Mouse (Mus musculus) heart, postnatal 0 days (tissue): ENCODE measurements around the gene Capn5. TPM values are rescaled to one million over a fixed set of nuclear protein-coding genes. Genes with fewer than 3 reads are reported as not detected.
A peak's percentile ranks its signal among the peaks of the same experiment; 100 is the strongest.

Source experiments
- ATAC-seq: fragments of 200-750 bp; cut with Nextera tagmentation; 2 replicates; pipeline ENCODE4 v1.8.0; 2017; ENCODE audit warnings: low read depth, moderate number of reproducible peaks, moderate library complexity; ENCODE audit not compliant: insufficient read depth
- DNase-seq: peaks from one replicate; pipeline ENCODE4 v3.0.0-alpha.2; 2016; ENCODE audit warnings: low spot score
- H3K27ac ChIP-seq: fragments of 300-500 bp; sonication (generic); 2 replicates; pipeline ENCODE4 v1.5.1; 2014; ENCODE audit warnings: low read depth, mild to moderate bottlenecking
- H3K27me3 ChIP-seq: fragments of 300-500 bp; sonication (generic); 2 replicates; pipeline ENCODE4 v1.6.1; 2014; ENCODE audit warnings: low read length, mixed read lengths; ENCODE audit not compliant: control insufficient read depth, insufficient read depth
- H3K36me3 ChIP-seq: fragments of 300-500 bp; sonication (generic); replicated peaks from 2 replicates; pipeline ENCODE4 v1.6.1; 2014; ENCODE audit warnings: low read length, mixed read lengths; ENCODE audit not compliant: control insufficient read depth, insufficient read depth
- H3K4me1 ChIP-seq: fragments of 300-500 bp; sonication (generic); 2 replicates; pipeline ENCODE4 v1.6.1; 2014; ENCODE audit warnings: antibody characterized with exemption; ENCODE audit not compliant: control insufficient read depth, insufficient read depth
- H3K4me2 ChIP-seq: fragments of 300-500 bp; sonication (generic); 2 replicates; pipeline ENCODE4 v1.6.1; 2014; ENCODE audit warnings: low read depth, mild to moderate bottlenecking, low read length, moderate library complexity
- H3K4me3 ChIP-seq: fragments of 300-500 bp; sonication (generic); 2 replicates; pipeline ENCODE4 v1.5.1; 2014; ENCODE audit warnings: low read depth, low read length
- H3K9ac ChIP-seq: fragments of 300-500 bp; sonication (generic); replicated peaks from 2 replicates; pipeline ENCODE4 v1.6.1; 2014; ENCODE audit warnings: low read depth, low read length, mixed read lengths
- H3K9me3 ChIP-seq: fragments of 300-500 bp; sonication (generic); replicated peaks from 2 replicates; pipeline ENCODE4 v1.6.1; 2016; ENCODE audit warnings: low read length; ENCODE audit not compliant: control insufficient read depth
- CTCF ChIP-seq: IDR thresholded peaks from 2 replicates; pipeline ENCODE4 v1.5.1; 2016; ENCODE audit warnings: antibody characterized with exemption, control low read depth, low read depth
- EP300 ChIP-seq: IDR thresholded peaks from 2 replicates; pipeline ENCODE4 v1.6.1; 2016; ENCODE audit warnings: antibody characterized with exemption, low read depth
- WGBS: fragments of 180-500 bp; shearing (Covaris S2); extraction: QIAGEN DNeasy Blood & Tissue Kit; methylation state at CpG from one replicate; pipeline ENCODE4 v1.1.7; 2014; 5-methylcytosine and 5-hydroxymethylcytosine counted together
- polyA plus RNA-seq: library from polyadenylated mRNA; unstranded; fragments of >200 nt; fragmentation: Nextera tagmentation; extraction: Ambion mirVana; gene quantifications from 2 replicates; pipeline ENCODE4 v1.2.1, GENCODE M21; 2015
- total RNA-seq: library from RNA; depleted of rRNA; stranded (reverse); fragments of >200 nt; gene quantifications from 2 replicates; pipeline ENCODE4 v1.2.3, GENCODE M21; 2014; ENCODE audit warnings: low replicate concordance

Capn5 gene
- total and polyA plus RNA-seq, 2 experiments from 2014 or later: 1.1 to 5.6 TPM

DNA sequence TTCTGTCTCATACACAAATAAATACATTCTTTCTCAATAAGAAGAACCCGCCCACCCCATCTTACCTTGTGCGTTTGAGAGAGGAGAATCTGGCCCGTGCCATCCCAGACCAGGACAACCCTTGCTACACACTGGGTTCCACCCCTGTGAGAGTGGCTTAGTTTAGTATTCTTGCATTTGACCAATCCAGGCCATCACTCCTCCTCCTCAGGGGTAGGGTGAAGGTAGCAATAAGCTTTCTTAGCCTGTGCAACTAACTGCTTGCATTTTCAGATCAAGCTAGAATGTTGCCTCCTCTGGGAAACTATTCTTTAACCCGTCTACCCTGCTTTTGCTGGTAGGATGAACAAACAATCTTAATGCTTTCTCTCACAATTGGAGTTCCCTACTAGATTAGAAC, 21.3 kb upstream of the Capn5 start, which contains the start of gene B3gnt6:
Gene B3gnt6, minus strand, starts transcription at position 101 of the 400 bp plus-strand sequence.
- no peak for ATAC-seq
- no peaks in the 10 kb centered on the region for H3K36me3 ChIP-seq
- no peak within 1 kb of the TSS for H3K9ac ChIP-seq
- H3K9me3 ChIP-seq: no peaks in the 10 kb centered on the region
- H3K4me3 ChIP-seq: no peak within 1 kb of the TSS
- H3K27me3 ChIP-seq: peaks cover 20% of the 10 kb centered on the region
- H3K4me1 ChIP-seq: peaks cover 2% of the 10 kb centered on the region; the same call in 1 of the 2 replicates
- no peak within 1 kb of the TSS for H3K4me2 ChIP-seq
- H3K27ac ChIP-seq: no peak within 1 kb of the TSS
- 86% methylated on average over 4 of the region's 4 CpGs for WGBS
- no peak for TF ChIP-seq CTCF
- TF ChIP-seq EP300: no peak
- DNase-seq: no peak

DNA sequence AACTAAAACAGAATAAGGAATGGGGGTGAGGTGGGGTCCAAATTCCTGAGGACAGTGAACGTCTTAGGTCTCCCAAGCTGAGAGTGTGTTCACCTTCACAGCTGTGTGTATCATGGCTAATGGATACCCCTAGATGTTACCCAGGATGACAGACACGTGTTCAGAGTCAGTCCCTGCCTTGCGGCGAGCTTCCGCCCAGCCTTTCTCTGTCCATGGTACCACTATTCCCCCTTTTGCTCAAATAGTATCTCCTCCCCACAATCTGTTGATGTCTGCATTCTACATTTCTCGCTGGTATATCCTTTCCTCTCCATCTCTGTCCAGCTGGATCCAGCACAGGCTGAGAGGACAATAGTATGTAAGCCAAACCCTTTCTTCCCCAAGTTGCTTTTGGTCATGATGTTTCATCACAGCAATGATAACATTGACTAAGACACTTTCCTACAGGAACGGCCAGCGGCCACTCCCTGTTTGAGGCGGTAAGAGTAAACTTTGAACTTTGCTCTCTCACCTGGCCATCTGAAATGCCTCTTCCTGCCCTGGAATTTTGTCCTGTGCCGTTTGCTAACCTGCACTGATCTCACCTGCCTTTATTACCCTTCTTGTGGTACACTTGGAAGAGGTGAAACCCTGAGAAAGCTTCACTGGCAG, 17.2 kb upstream of the Capn5 start:
- Histone ChIP-seq H3K4me2 (no peak overlapping the region), H3K9me3 (no peaks in the 10 kb centered on the region), H3K9ac (no peak overlapping the region), H3K27ac (no peak overlapping the region), H3K4me1 (peaks cover 15% of the 10 kb centered on the region), H3K27me3 (peaks cover 46% of the 10 kb centered on the region), H3K36me3 (no peaks in the 10 kb centered on the region), H3K4me3 (no peak overlapping the region)
- no peak for ATAC-seq
- TF ChIP-seq EP300: no peak
- TF ChIP-seq CTCF: no peak
- 27% methylated on average over 10 of the region's 10 CpGs for WGBS
- DNase-seq: no peak

DNA sequence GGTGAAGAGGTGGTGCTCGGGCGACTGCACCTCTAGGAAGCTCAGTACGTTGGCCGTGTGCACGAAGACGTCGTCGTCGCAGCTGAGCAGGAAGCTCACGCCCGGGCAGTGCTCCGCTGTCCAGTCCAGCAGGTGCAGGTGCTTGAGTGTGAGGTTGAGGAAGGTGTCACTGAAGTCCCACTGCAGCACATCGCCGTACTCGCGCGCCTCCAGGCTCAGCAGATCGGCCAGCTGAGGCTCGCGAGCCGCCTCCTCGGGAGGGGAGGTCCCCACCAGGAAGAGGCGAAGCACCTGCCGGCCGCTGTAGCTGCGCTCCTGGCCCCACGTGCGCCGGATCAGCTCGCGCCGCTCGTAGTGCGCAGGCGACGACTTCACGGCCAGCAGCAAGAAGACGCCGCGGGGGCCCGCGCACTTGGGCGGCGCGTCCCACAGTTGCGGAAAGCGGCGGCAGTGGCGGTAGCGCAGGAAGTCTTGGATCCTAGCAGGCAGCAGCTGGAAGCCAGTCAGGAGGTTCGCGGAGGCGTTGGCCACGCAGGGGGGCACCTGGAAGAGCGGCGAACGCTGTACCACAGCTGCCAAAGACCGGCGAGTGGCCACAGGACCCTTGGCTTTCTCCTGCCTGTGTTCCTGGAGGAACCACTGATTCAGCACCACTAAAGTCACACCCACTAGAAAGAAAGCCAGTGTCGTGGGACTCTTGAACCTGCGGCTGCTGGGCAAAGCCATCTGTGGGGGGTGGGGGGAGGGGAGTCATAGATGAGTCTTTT, 16.1 kb upstream of the Capn5 start:
- TF ChIP-seq EP300 (no peak), CTCF (no peak)
- Histone ChIP-seq H3K9ac (no peak overlapping the region), H3K4me3 (peak overlapping the region; percentile 43), H3K4me2 (peak overlapping the region; percentile 67), H3K27ac (no peak overlapping the region), H3K4me1 (peaks cover 15% of the 10 kb centered on the region), H3K9me3 (no peaks in the 10 kb centered on the region), H3K27me3 (peaks cover 46% of the 10 kb centered on the region), H3K36me3 (no peaks in the 10 kb centered on the region)
- 2% methylated on average over 52 of the region's 61 CpGs for WGBS
- no peak for ATAC-seq
- DNase-seq: no peak

DNA sequence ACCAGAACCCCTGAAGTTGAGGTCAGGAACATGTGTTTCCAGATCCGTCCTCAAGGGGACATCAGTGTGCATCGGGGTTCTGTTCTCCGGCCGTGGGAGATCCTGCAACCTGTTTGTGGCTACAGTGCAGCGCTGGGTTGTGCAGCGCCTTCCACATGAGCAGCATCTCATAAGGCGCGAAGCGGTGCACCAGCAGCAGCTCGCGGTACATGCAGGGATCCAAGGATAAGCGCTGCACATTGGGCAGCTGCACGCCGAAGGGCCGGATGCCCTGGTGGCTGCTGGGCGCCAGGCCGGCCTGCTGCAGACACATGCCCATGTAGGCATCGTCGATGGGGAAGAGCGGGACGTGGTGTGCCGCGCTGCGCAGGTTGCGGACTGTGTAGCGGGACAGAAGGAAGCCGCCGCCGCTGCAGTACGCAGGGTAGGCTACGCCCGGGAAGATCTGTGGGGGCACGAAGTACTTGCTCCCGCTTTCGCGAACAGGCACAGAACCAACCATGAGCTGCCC, 15.5 kb upstream of the Capn5 start:
- no peaks in the 10 kb centered on the region for H3K36me3 ChIP-seq
- H3K9ac ChIP-seq: no peak overlapping the region
- no peak for TF ChIP-seq EP300
- 0 out of 2 replicates have a peak, but pooled peaks have one; percentile 19 for TF ChIP-seq CTCF
- H3K9me3 ChIP-seq: no peaks in the 10 kb centered on the region
- peak overlapping the region; percentile 67 for H3K4me2 ChIP-seq
- WGBS: 6% methylated on average over 36 of the region's 36 CpGs
- H3K27ac ChIP-seq: no peak overlapping the region
- no peak for DNase-seq
- peaks cover 46% of the 10 kb centered on the region for H3K27me3 ChIP-seq
- peaks cover 15% of the 10 kb centered on the region for H3K4me1 ChIP-seq
- H3K4me3 ChIP-seq: peak overlapping the region; percentile 43
- peak; percentile 44; the same call in 1 of the 2 replicates for ATAC-seq

DNA sequence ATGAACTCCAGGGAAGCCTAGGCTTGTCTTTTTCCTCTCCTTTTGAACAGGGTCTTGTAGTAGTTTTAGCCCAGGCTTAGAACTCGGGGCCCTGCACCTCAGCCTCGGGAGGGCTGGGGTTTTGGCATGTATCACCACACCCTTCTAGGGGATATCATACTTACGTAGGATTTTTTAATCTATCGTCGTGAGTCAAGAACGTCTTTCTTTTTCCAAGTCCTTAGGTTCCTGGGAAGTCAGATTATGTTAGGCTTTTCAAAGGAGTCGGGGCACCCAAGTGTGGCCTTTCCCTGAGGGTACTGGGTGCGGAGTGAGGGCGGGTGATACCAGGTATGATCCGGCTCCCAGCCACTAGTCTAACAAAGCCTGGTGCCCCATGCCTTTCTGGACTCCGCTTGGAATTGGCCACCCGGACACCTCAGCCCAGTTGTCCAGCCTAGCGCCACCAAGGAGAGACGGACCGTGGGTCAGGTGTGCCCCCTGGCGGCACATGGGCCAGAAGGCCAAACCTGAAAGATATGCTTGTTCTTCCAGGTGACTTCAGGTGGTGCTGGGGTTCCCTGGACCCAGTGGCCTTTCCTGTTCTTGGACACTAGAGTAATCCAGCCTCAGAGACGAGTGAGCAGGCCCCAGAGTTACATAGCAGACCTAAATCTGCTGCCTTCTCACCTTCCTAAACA, 13.6 kb upstream of the Capn5 start:
- no peaks in the 10 kb centered on the region for H3K36me3 ChIP-seq
- H3K9me3 ChIP-seq: no peaks in the 10 kb centered on the region
- H3K4me2 ChIP-seq: no peak overlapping the region
- ATAC-seq (no peak), DNase-seq (no peak)
- H3K4me3 ChIP-seq: no peak overlapping the region
- peaks cover 46% of the 10 kb centered on the region for H3K27me3 ChIP-seq
- no peak overlapping the region for H3K9ac ChIP-seq
- no peak for TF ChIP-seq EP300
- TF ChIP-seq CTCF: peak; percentile 58
- H3K27ac ChIP-seq: no peak overlapping the region
- WGBS: 57% methylated on average over 17 of the region's 17 CpGs
- peaks cover 15% of the 10 kb centered on the region for H3K4me1 ChIP-seq
